Mouse (Mus musculus) natural killer cell, adult 2 months (primary cell): ENCODE measurements around the gene Cited2.
A peak's percentile ranks its signal among the peaks of the same experiment; 100 is the strongest.

Experiments used
- DNase-seq, 2 experiments: peaks; one replicate each; pipeline ENCODE4 v3.0.0; 2022; ENCODE audit warnings: low spot score in 2 of 2

Gene Cited2

DNA sequence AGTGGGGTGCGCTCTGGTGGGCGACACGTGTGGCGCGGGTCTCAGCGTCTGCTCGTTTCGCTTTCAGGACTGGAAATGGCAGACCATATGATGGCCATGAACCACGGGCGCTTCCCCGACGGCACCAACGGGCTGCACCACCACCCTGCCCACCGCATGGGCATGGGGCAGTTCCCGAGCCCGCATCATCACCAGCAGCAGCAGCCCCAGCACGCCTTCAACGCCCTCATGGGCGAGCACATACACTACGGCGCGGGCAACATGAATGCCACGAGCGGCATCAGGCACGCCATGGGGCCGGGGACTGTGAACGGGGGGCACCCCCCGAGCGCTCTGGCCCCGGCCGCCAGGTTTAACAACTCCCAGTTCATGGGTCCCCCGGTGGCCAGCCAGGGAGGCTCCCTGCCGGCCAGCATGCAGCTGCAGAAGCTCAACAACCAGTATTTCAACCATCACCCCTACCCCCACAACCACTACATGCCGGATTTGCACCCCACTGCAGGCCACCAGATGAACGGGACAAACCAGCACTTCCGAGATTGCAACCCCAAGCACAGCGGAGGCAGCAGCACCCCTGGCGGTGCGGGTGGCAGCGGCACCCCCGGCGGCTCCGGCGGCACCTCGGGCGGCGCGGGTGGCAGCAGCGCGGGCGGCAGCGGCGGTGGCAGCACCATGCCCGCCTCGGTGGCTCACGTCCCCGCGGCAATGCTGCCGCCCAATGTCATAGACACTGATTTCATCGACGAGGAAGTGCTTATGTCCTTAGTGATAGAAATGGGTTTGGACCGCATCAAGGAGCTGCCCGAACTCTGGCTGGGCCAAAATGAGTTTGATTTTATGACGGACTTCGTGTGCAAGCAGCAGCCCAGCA, 1.1 kb downstream of the Cited2 start:
- DNase-seq, result peak; percentile 74 to 88

DNA sequence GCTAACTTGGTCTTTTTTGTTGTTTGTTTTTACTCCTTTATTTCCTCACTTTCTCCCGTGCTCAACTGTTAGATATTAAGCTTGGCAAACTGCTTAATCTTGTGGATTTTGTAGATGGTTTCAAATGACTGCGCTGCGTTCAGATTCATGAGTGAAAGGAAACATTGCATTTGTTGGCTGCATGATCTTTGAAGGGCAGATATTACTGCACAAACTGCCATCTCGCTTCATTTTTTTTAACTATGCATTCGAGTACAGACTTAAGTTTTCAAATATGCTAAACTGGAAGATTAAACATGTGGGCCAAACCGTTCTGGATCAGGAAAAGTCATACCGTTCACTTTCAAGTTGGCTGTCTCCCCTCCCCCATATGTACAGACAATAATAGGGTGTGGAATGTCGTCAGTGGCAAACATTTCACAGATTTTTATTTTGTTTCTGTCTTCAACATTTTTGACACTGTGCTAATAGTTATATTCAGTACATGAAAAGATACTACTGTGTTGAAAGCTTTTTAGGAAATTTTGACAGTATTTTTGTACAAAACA, 2.1 kb downstream of the Cited2 start:
- DNase-seq, result no peak

DNA sequence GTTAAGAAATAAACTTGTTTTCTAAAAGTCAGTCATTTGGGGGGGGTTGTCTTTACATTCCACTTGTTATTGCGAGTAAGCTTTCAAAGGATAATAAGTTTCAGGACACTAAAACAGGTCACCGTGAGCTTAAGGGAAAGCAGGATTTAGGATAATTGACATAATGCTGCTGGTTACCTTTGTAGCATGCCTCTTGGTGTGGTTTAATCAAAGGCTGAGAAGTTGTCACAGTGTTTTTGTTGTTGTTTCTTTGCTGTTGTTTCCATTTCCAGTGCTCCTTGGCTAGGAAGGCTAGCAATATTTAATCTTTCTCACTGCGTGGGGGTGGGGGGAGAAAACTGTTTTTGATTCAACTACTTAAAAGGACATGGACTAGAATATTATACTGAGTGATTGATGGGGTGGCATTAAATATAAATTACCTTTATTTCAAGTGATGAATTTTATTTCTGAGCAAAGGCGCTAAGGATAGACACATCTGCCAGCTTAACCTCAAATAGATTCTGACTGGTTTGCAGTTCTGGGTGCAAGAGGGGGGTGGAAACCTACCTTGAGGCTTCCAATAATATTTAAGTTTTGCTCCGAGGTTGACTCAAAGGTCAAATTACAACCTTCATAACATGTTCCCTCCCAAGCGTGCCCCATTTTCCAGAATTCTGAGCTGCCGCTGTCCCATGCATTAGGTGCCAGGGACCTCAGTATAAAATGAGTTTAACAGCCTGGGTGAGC, 2.8 kb downstream of the Cited2 start:
- no peak for DNase-seq

DNA sequence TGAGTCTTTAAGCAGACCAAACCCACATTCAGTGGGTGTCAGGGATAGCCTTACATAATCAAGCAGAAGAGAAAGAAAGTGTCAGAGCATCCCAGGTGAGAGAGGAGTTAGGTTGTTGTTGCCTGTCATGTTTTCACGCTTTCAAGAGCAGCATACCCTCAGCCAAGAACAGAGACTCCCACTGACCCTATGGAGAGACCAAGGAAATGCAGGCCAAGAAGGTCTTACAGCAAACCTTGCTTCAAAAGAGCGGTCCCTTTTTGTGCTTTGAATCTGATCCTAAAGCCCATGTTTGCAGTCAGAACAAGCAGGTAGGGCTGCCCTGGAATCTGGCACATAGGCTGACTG, 3.3 kb downstream of the Cited2 start:
- no peak for DNase-seq

DNA sequence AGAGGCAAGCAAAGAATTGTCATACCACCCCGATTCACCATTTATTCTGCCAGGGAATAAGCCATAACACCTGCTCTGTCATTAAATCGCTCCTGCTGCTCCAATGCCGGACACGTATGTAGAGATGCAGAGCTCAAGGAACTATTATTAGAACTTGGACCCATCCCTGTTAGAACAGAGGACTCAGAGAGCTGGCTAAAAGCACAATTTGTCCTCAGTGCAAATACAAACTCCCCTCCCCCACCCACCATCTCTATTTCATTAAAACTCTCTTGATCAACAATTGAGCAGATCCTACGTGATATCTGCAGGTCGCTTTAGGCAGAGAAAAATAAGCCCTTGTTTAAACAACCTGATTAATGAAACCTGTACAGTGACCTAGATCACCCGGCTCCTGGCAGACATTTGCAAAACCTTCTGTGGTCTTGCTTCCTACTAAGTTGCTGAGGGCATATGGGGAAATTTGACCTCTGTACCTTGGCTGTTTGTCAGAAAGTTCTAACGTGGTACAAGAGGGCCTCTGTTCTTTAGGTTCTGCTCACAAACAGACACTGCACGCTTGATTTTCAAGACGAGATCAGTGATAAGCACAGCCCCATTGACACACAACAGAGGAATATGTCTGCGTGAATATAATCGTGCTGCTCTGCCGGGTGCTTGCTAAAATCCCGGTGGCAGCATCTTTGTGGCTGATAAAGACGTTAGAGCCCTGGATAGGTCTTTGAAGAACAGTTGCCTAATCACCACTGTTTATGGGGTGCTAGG, 4.3 kb downstream of the Cited2 start:
- DNase-seq, result no peak

DNA sequence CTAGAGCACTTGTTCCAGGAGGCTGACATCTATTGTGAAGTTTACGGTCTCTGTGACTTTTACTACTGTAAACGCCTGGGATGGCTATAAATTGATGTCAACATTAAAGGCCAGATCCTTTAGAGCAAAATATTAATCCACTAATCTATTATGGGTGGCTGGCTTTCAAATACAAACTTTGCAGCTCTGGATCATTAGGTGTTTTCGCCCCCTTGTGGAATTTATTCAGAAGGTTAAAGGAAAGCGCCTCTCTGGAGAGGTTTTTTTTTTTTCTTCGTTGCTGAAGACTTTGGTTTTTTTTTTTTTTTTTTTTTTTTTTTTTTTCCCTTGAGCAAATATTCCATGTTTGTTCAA, 4.9 kb downstream of the Cited2 start:
- peak; percentile 7 to 12 for DNase-seq

DNA sequence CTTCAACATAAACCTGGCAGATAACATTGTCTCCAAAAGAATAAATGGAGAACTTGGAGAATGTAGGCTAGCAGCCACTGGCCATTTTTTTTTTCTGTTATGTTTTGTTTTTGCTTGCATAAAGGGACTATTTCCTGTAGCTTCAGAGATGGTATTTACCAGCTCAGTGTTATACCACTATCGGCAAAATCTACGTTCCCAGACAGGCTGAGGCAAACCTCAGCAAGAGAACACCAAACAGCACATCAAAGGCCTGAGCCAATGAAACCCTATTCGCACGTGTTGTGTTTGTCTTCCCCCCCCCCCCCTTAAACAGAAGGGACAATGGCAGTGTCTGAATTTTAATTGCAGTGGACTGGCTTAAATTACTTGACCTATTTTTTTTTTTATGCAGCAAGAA, 5.7 kb downstream of the Cited2 start:
- DNase-seq, result peak in 1 of 2 experiments; percentile 18

DNA sequence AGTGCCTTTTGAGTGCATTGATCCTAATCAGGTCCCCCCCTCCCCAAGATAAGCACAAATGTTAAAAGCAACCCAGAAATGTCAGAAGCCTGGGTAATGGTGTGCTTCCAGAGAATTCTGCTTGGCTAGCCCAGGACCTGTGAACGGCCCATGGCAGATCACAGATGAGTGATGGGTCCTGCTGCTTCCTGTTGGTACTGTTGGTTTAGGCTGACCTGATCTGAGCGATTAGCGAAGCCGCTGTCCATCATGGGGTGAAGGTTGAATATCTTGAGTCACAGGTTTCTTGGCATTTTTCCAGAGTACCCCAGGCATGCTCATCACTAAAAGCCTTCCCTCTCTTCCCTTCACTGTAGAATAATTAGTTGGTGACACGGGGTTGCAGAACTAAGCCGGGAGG, 6.5 kb downstream of the Cited2 start:
- DNase-seq, result no peak

DNA sequence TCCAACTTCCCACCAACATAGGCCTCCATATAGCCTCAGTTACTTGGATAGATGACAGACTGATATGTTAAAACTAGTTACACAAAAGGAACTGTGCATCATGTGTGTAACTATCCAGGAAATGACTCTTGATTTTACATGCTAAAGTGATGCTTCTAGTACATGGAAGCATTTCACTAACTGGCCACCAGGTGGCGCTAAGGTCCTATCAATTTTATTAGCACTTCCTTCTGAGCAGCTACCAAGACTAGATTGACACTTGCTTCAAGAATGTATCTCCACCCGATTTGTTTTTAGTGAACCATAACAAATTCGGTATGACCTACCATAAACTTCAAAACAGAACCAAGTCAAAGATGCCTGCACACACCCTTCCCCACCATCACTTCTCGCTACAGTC, 10.0 kb downstream of the Cited2 start:
- DNase-seq, result peak; percentile 73 to 82

DNA sequence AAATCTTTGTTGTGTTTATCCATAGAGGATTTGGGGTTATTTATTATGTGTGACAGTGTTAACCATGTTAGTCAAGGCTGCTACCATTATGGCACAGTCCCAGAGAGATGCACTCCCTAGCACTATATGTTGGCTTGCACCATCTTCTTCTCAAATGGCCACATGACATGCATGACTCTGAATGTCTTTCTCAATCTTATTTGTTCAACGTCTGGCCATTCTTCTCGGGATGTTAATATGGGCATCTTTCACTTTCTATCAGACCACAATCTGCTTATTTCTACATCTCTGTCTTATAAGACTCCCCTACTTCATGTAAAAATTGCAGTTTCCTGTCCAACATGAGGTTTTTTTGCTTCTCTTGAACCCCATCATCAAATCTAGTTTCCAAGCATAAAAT, 19.6 kb downstream of the Cited2 start:
- DNase-seq, result no peak

DNA sequence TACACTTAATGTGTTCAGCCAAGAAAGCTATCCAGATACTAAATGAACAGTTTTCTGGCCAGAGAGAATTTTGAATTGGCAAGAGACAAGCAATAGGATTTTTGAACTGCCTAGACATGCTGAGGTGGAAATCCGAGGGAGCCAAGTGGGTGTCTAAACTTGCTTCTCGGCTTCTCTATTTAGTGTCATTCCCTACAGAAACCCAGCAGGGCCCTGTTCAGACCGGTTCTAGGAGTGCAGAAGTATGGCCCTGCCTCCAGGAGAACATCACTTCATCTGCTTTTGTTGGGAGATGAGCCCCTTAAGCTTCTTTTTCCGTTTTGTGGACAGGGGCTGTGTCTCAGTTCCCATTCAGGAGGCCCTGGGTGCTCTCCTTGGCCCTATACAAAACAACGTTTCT, 29.5 kb downstream of the Cited2 start:
- DNase-seq, result no peak

DNA sequence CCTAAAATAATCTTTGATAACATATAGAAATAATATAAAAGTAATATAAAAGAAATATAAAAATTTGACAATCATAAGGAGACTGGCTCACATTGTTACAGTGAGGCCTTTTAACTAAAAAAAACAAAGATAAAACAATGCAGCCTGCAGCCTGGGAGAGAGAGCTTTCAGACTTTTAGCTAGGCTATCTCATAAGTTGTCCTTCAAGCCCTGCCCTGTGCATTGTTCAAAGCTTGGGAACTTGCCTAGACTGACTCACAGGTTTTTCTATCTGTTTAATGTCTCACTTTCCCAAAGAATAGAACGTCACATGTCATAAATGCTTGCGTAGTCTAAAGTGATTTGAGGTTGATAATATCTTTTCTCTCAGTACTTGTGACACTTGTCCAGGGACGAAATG, 36.8 kb downstream of the Cited2 start:
- no peak for DNase-seq

DNA sequence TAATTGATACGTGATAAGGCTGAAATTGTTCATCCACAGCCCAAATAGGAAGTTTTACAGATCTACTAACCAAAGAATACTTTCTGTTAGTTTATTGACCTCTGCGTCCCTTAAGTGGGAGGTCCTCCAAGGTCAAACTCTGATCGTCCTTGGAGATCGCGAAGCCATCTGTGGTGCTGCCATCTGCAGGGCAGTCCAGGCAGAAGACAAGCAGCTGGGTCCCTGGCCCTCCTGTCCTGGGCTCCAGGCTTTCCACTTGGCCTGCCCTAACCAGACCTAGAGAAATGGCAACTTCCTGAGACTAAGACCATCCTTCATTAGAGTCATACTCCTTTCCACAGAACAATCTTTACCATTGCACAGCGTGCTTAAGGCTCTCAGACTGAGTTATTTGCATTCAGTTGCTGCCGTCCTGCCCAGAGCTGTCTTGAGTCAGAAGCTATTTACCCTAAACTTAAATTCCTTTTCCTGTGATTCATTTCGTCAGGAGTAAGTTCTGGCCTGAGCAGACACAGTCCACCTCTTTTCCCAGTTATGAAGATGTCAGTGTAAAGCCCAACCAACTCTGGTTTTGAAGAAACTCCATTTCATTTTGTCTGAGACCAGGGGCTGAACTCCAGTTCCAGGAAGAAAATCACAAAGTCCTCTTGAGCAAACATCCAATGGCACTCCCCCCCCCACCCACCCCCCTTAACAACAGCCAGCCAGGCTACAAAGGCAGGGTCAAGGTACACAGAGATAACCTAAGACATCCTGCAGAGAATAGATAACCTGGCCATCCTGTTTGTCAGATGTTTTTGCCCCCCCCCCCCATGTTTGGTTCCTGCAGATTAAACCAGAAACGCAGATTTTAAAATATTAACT, 38.0 kb downstream of the Cited2 start:
- no peak for DNase-seq

DNA sequence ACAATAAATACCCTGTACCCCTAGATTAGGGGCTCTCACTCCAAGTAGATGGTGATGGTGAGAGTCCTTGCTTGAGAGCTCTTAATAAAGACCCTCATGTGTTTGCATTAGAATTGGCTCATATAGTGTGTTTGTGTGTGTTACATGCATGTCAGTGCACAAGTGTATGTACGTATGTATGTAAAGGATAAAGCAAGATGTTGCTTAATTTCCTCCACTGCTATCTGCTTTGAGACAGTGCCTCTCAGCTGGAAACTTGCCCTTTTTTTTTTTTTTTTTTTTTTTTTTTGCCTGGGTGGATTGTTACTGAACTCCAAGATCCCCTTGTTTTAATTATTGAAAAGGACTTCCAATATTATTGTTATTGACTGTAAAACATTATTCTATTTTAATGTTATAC, 38.6 kb downstream of the Cited2 start:
- no peak for DNase-seq

DNA sequence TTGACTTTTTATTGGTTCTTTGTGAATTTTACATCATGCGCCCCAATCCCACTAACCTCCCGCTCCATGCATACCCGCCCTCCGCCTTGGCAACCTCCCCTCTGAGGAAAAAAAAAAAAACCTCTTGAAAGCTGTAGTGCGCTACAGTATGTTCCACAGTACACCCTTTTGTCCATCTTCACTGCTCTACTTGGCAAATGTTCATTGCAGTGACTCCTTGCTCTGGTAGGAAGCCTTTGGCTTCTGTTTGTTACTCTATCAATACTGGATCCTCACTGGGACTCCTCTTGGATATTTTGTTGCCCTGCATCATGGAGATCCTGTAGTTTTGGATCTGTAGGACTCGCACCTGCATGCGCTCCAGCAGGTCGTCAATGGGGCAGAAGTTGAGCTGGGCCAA, 39.9 kb downstream of the Cited2 start:
- DNase-seq, result no peak

DNA sequence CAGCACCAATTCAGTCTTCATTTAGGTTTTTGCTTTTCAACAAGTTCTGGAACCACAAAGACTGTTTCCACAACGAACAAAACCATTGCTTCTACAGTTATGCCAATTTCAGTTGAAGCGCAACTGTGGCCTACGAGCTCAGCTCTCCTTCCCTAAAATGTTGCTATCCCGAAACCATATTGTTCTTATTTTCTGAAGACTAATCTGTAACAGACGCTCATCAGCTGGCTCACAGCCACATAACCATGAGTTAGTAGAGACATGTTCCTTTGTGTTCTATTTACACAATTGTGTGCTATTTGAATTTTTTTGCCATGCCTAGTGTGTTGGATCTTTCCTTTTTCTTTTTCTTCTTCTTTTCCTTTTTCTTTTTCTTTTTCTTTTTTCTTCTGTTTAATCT, 46.8 kb downstream of the Cited2 start:
- no peak for DNase-seq

DNA sequence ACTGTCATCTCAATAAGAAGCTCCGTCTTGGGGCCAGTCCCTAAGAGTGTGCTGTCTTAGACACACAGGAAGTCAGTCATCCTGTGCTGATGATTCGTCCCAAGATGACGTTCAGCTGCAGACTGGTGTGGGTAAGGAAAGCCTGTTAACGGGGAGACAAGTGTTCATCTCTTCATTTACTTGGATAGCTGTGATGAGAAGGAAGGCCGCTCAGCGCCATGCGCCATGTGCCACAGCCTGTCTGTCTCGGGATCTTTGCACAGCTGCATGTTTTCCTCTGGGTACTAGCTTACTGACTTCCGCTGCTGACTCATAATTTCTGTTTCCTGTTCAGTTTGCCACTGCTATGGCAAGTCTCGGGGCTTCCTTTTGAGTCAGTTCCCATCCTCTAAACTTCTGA, 49.3 kb downstream of the Cited2 start:
- peak; percentile 66 to 68 for DNase-seq

DNA sequence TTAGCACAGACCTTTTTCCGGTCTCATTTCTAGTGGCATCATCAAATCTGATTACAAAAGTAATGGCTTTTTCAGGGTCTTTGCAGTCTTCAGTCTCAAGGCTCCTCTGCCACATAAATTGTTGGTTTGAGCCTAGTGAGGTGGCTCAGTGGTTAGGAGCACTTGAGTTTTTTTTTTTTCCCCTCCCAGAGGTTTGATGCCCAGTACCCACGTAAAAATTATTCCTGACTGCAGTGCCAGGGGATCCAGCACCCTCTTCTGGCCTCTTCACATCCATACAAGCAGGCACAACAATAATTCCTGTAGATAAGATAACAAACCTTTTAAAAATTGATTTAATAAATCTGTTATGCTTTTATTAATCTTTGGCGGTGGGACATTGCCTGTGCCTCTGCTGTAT, 51.3 kb downstream of the Cited2 start:
- DNase-seq, result no peak

DNA sequence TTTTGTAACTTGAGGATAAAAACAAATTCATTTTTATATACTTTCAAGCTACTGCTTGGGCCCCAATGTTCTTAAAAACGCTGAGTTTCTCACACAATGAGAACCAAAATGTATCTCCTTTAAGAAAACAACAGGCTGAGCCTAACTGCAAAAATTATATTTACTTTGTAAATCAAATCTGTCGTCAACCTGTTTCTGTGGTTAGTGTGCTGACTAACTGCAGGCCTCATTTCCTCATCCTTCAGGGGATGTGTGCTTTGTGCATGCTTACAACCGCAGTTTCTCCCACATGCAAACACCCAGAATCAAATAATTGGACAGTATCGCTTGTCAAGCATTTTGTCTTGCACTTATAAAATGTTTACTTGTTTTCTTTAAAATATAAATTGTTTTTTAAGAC, 52.1 kb downstream of the Cited2 start:
- DNase-seq, result peak; percentile 5 to 11
